Mouse (Mus musculus) large intestine, adult 2 months (tissue): Measurements from ENCODE around the gene Srl. TPM values are rescaled to one million over a fixed set of nuclear protein-coding genes. Genes with fewer than 3 reads are reported as not detected.
"Not testable (repeated sequence)": the region's sequence is repeated elsewhere in the genome, so short reads cannot be mapped to it uniquely, and the experiment has no call there.

Experiments used
- DNase-seq: peaks from one replicate; pipeline ENCODE4 v3.0.0-alpha.2; 2012; ENCODE audit warnings: low read depth, low spot score
- WGBS: fragments of 180-500 bp; shearing (Covaris S2); methylation state at CpG from one replicate; pipeline ENCODE4 v1.1.7; 2018; 5-methylcytosine and 5-hydroxymethylcytosine counted together
- polyA plus RNA-seq: library from polyadenylated mRNA; depleted of rRNA; stranded (reverse); fragments of >200 nt; gene quantifications from 2 replicates; pipeline ENCODE4 v1.2.3, GENCODE M21; 2012; rRNA removed

The Srl gene
- 2.9 and 3.3 TPM in 2 replicates for polyA plus RNA-seq

GRCm38 (mm10) chr16:4541501-4542198 is at the start of gene Srl:
Gene Srl, minus strand, starts transcription at chr16:4541816.
- peak; percentile 100 for DNase-seq
- under 1% methylated on average over 43 of the region's 43 CpGs for WGBS

- 96% methylated on average over 9 of the region's 9 CpGs for WGBS
- no peak for DNase-seq
Observed at GRCm38 (mm10) chr16:4590236-4590635, 48.6 kb upstream of the Srl start.

- DNase-seq, result no peak
- WGBS, result 28% methylated on average over 5 of the region's 5 CpGs
Observed at GRCm38 (mm10) chr16:4587516-4588210, 46.0 kb upstream of the Srl start.

DNA sequence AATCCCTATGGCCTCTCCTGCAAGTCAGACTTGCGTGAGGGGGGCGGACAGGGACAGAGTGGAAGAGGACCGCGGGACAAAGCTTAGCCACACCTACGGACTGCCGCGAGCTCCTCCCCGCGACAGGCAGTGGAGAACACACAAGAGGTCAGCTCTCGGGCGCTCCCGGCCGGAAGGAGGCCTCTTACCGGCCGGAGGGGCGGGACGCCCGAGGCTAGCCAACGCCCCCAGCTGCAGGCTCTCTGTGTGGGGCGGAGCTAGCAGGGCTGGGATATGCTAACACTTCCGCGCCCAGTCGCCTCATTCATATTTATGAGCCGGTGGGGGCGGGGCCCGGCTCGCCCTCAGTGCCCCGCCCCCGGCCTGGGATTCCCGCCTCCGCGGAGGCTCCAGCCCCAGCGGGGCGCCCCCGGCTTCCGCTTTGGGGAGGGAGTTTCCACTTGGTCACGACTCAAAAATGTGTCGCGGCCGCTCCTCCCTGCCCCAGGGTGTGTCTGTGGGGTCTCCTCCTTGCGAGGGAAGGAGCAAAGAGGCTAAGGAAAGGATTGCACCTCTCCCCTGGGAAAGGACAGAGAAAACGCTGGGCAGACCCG is 45.0 kb upstream of the Srl start:
- DNase-seq, result peak; percentile 90
- 1% methylated on average over 43 of the region's 43 CpGs for WGBS

DNA sequence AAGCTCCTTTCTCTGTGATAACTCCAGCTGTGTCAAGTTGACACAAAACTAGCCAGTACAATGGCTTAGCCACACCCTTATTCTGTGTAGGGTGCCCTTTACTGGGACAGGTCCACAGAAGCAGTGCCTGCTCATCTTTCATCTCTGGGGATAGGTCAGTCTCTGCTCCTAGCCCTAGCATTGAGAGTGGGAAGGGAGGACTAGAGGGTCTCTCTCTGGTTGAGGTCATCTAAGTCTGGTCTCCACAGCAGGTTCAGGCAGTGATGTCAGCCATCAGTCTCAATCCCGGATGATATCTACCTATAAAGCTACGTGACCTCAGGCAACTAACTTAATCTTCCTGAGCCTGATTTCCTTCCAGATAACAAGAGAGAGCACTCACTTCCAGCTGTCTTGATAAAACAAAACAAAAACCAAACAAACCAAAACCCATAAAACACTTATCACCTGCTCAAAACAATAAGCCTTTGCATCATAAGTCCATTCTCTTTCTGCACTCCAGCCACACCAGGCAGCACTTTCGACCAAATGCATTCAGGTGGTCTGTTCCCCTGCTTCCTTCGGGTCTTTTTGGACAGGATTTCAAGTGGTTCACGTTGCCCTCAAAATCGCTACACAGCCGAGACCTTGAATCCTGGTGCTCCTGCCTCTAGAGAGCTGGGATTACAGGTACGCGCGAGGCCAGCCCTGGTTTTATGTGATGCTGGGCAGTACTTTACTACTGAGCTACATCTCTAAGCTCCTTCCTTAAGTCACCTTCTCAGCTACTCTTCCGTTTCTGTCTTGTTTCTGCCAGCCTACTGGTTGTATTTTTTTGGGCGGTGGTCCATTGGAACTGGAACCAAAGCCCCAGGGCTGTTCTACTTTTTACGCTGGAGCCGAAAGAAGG is 44.3 kb upstream of the Srl start:
- 3% methylated on average over 14 of the region's 14 CpGs for WGBS
- DNase-seq, result no peak

GRCm38 (mm10) chr16:4584438-4584837 is 42.8 kb upstream of the Srl start:
- WGBS, result 59% methylated on average over 5 of the region's 5 CpGs

DNA sequence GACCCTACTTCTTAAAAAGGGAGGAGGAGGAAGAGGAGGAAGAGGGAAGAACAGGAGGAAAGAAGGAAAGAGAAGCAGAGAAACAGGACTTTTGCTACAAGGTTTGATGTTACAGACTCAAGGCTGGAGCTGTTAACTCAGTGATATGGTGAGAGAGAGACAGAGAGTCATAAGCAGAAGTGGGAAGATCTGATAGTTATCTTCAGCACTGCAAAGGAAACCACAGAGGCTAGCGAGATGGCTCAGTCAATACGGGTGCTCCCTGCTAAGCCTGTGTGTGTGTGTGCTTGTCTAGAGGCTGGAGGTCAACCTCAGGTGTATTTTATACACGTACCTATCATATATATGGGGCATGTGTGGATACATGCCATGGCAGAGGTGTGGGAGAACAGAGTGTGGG is 42.2 kb upstream of the Srl start:
- 70% methylated on average over 3 of the region's 3 CpGs for WGBS
- no peak for DNase-seq

More at GRCm38 (mm10) chr16:4584438-4584837, 42.8 kb upstream of the Srl start:
- DNase-seq, result no peak

GRCm38 (mm10) chr16:4581179-4581578 is 39.6 kb upstream of the Srl start:
- 92% methylated on average over 4 of the region's 4 CpGs for WGBS

DNA sequence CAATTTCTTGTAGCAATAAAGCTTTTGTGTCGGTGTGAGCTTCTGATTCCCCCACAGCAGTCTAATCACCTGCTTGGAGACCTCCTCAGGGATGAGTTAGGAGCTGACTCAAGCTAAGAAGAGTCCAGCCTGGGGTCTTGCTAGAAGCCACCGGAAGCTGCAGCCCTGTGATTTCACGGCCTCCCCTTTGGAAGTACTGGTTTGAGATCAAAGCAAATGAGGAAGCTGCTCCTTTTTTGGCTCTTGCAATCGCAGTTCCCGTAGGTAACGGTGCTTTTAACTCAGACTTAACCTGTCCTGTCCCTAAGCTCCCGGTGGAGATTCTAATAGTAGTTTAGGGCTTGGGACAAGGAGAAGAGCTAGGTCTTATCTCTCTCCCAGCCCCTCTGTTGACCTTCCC is 37.0 kb upstream of the Srl start:
- WGBS, result 58% methylated on average over 7 of the region's 7 CpGs
- no peak for DNase-seq

More at GRCm38 (mm10) chr16:4581179-4581578, 39.6 kb upstream of the Srl start:
- not testable (repeated sequence) for DNase-seq

DNA sequence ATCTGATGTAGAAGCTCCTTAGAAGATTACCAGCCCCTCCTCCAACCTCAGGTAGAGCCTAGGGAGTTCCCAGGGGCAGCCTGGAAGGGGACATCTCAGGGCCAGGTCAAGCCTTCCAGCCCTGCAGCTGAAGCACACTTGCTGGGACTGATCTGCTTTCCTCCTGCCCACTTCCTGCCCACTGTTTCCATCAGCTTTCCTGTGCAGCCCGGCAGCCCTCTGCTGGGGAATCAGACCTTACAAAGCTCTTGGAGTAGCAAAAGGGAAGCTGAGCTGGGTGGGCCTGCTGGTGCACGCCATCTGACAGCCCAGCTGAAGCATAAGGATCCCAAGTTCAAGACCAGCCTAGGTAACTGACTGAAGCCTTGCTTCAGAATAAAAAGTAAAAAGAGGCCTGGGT is 35.3 kb upstream of the Srl start:
- WGBS, result 70% methylated on average over 2 of the region's 2 CpGs
- no peak for DNase-seq

DNA sequence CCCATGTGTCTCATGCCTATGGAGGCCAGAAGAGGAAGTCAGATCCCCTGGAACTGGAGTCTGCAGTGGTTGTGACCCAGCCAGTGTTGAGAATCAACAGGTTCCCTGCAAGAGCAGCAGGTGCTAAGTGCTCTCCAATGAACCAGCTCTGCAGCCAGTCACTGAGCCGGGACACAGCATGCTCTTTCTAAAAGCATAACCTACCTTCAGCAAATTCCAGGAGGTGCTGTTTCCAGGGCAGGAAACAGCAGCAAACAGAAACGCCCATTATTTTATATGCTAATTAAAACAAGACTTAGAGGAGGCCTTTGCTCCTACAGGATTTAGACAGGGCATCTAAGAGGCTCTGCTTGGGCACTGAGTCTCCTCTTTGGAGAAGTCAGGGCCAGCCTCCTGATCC is 34.4 kb upstream of the Srl start:
- WGBS, result 30% methylated on average over 2 of the region's 2 CpGs
- DNase-seq, result no peak

GRCm38 (mm10) chr16:4570737-4571136 is 29.1 kb upstream of the Srl start:
- DNase-seq, result no peak
- WGBS, result 82% methylated on average over 4 of the region's 4 CpGs

DNA sequence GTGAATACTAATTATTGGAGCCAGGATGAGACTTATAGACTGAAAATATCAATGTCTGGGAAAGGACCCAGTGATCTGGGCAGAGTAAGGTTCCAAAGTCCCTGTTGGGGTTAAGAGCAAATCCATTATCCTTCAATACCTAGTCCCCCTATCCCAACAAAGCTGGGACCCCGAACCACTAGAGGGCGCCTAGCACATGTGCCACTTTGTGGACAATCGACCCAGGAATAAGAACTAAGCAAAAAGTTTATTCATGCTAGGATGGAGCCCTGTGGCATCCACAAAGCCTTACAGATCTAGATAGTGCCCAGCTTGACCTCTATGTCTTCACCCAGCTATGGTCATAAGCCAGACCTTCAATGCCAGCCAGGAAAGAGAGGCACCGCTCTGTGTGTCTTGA is 26.3 kb upstream of the Srl start:
- 20% methylated on average over 4 of the region's 4 CpGs for whole genome bisulfite sequencing
- DNase-seq, result peak; percentile 64

DNA sequence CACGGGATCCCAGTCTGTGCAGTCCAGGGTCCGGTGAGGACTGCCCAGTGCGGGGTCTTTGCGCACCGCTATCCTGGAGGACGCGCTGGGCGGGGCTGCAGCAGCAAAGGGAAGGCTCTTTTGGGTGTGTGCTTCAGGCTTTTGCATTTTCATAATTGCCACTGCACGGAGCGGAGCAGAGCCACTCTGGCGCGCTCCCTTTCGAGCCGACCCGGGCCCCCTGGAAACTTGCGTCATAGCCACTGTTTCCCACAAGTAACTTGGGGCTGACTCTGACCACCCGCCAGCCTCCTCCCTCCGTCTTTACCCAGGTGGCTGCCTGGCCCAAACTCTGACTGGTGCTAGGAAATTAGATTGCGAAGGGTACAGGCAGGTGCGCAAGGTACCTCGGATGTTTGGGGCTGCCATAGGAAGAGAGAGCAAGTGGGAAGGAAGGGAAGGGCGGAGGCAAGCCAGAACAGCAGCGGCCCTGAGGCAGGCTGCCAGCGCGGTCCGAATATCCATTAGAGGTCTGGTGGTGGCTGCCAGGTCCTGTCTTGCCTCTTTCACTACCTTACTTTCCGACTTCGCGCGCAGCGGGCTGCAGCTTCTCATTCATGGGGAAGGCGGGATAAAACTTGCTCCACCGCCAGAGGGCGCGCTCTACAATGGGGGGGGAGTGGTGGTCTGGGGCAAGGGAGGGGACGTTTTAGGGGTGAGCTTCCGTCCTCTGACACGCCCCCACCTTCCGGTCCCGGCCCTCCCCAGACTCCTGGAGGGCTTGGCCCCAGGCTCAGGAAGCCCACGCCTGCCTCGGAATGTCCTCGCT is 18.7 kb upstream of the Srl start:
- 1% methylated on average over 43 of the region's 43 CpGs for WGBS

DNA sequence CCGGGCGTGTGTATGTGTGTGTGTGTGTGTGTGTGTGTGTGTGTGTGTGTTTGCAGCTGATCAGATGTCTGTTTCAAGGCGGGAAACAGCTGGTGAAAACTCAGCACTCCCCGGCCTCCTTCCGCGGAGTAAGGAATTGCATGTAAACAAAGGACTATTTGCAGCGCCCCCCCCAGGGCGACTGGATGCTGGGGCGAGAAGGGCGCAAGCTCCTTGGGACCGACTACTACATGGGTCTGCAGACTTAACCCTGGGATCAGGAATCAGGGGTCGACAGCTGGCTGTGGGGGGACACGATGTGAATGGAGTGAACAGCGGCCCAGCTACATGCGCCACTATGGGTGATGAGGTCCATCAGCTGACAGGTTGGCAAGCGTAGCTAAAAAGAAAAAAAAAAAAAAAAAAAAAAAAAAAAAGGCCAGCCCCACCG is 18.1 kb upstream of the Srl start, which contains the start of gene Tfap4:
Gene Tfap4 (minus strand): TSS at position 140 of the 430 bp plus-strand sequence.
- peak; percentile 46 for DNase-seq
- under 1% methylated on average over 17 of the region's 17 CpGs for WGBS

More for the DNA sequence above, 18.7 kb upstream of the Srl start:
- DNase-seq, result peak; percentile 38

DNA sequence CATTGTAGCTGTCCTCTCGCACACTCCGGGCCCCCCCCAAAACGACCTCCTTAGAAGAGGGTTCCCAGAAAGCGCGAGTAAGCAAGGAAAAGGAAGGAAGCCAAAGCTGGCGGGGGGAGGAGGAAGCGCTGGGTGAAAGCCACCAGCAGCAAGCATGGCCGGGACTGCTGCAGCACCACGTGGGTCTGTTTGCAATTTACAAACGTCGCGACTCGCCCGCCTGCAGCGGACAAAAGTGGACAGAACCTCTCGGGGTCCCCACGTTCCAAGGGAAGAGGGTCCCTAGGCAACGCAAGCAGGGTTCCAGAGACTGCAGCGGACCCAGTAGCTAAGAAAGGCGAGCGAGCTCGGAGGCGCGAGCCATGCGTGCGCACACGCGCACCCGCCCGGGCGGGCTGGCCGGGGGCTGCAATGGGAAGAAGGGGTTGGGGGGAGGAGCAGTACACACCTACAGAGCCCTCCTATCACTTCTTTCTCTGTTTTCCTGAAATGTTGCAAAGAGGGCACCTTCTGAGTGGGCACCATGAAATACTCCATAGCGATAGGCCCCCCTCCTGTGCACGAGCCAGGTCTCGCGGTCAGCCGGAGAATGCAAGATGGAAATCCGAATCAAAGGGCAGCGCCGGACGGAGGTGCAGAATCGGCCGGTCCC is 17.5 kb upstream of the Srl start:
- DNase-seq, result peak; percentile 38
- under 1% methylated on average over 43 of the region's 43 CpGs for WGBS

- WGBS, result under 1% methylated on average over 38 of the region's 38 CpGs
- DNase-seq, result peak; percentile 73
Observed at GRCm38 (mm10) chr16:4558384-4558979, 16.9 kb upstream of the Srl start.

DNA sequence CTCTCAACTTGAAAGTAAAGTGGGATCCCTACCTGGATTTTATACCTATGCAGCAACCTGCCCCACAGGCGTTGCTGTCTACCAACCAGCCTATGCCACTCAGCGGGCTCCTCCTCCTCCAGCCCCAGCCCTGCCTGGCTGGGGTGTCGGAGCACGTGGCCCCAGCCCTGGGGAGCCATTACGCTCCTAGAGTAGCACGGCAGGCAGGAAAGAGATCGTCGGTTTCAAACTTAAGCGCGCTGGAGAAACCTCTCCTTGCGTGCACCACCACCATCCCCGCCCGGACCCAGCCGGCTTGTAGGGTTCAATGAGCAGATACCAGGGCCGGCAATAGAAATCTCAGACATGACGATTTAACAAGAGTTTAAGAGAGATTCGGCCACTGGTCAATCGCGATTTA is 16.3 kb upstream of the Srl start:
- under 1% methylated on average over 19 of the region's 19 CpGs for WGBS
- peak; percentile 65 for DNase-seq
